Comparison of ENCODE assay signal across 9 mouse cellular contexts in the genomic region with DNA sequence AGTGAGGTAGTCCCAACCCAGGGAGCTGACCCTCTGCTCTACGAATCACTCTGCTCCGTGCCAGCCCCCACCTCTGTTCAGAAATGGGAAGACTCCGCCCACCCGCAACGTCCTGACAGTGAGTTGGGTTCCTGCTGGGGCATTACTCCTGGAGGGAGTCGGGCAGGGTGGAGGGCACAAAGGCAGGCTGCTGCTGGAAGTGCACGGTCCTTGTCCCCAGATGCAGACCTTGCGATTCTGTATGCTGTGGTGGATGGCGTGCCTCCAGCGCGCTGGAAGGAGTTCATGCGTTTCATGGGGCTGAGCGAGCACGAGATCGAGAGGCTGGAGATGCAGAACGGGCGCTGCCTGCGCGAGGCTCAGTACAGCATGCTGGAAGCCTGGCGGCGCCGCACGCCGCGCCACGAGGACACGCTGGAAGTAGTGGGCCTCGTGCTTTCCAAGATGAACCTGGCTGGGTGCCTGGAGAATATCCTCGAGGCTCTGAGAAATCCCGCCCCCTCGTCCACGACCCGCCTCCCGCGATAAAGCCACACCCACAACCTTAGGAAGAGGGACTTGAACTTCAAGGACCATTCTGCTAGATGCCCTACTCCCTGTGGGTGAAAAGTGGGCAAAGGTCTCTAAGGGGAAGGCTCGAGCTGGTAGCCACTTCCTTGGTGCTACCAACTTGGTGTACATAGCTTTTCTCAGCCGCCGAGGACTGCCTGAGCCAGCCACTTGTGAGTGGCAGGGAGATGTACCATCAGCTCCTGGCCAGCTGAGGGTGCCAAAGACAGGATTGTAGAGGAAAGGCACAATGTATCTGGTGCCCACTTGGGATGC. TPM values are rescaled to one million over a fixed set of nuclear protein-coding genes. Genes with fewer than 3 reads are reported as not detected.
DNase-seq lines count a peak whose midpoint lies in the region; ATAC-seq and TF ChIP-seq lines count a peak whose summit lies in the region.
"Had no signal": no experiment of that assay in that cellular context is flagged by ENCODE, and none has a peak within 500 bp of the region (broad histone marks: within the 10 kb centered on the region; RNA-seq: fewer than 3 reads in every experiment).

No protein-coding gene starts in this region.

- TF ChIP-seq CTCF in left cerebral cortex, adult 2 months (IDR thresholded peaks at IDR 0.05): peak; percentile 54

- H3K4me3 ChIP-seq in left cerebral cortex, adult 2 months: no peak overlapping the region
- 0 out of 2 replicates have a peak overlapping the region, but pooled peaks have one; percentile 5 for H3K4me3 ChIP-seq in neural tube, embryonic 12.5 days
- H3K4me3 ChIP-seq: liver, embryonic 15.5 days had no signal

- WGBS in neural tube, embryonic 12.5 days: 17% methylated on average over 38 of the region's 38 CpGs

- peak overlapping the region; percentile 52 for H3K4me2 ChIP-seq in neural tube, embryonic 12.5 days (replicated peaks)
- H3K4me2 ChIP-seq: liver, embryonic 15.5 days had no signal

- peak; percentile 43 for ATAC-seq in neural tube, embryonic 12.5 days (ENCODE audit: low FRiP score, low read depth)

- H3K27me3 ChIP-seq in neural tube, embryonic 12.5 days (replicated peaks): peaks cover 45% of the 10 kb centered on the region
- H3K27me3 ChIP-seq: liver, embryonic 15.5 days had no signal

- intact Hi-C loops in heart, postnatal 14 days (cut with DNase I): loop anchor here (2.0 to 5.0 kb wide), 2 partner anchors 31 to 144 kb away; a partner anchor contains a TSS
- intact Hi-C loops in left cerebral cortex, adult 2 months (cut with DNase I): loop anchor here (2.0 kb wide), 1 partner anchor 243 kb away; no protein-coding TSS in a partner anchor

- H3K9me3 ChIP-seq in neural tube, embryonic 12.5 days: no peaks in the 10 kb centered on the region
- H3K9me3 ChIP-seq: liver, embryonic 15.5 days had no signal

- peaks cover 13% of the 10 kb centered on the region; the same call in 1 of the 2 replicates for H3K4me1 ChIP-seq in neural tube, embryonic 12.5 days

- peak; percentile 49 to 71 for DNase-seq in cerebellum, postnatal 14 days
- no peak for DNase-seq in cerebellum, adult 9-10 months
- DNase-seq in urinary bladder, postnatal 4 days (ENCODE audit: low spot score in 2 of 2): peak; percentile 60 to 75
- no peak for DNase-seq in urinary bladder, postnatal 10 days (ENCODE audit: low spot score)
- peak; percentile 50 to 56 for DNase-seq in heart, postnatal 14 days
- peak; percentile 29 to 35 for DNase-seq in left cerebral cortex, adult 2 months (ENCODE audit: extremely low spot score in 1 of 2, low spot score in 2 of 2)
- DNase-seq in spleen, adult 12 weeks (ENCODE audit: low spot score): no peak

- H3K27ac ChIP-seq in left cerebral cortex, adult 2 months: no peak overlapping the region
- H3K27ac ChIP-seq in neural tube, embryonic 12.5 days: no peak overlapping the region
- H3K27ac ChIP-seq: liver, embryonic 15.5 days had no signal

- peaks cover 4% of the 10 kb centered on the region; the same call in 1 of the 2 replicates for H3K36me3 ChIP-seq in neural tube, embryonic 12.5 days

- no peak overlapping the region for H3K9ac ChIP-seq in neural tube, embryonic 12.5 days
- H3K9ac ChIP-seq: liver, embryonic 15.5 days had no signal

RNA-seq across cellular contexts. Expression of a gene that starts 12.5 kb away (rescaled TPM):
- total RNA-seq in heart, postnatal 14 days (2021): 10 to 100 TPM; 63.4 to 70.7 TPM
- 10 to 100 TPM; 10.8 to 11.1 TPM for total RNA-seq in left cerebral cortex, adult 2 months (2021)
- 22.7 and 23.3 TPM in 2 replicates for polyA plus RNA-seq in neural tube, embryonic 12.5 days (2016; fragmentation: Nextera tagmentation; extraction: Ambion mirVana)

RNA-seq across cellular contexts. Expression of a gene that starts 18.9 kb away (rescaled TPM):
- not detected for total RNA-seq in heart, postnatal 14 days (2021)
- under 1 TPM; 0.30 to 0.34 TPM for total RNA-seq in left cerebral cortex, adult 2 months (2021)
- 0.09 and 0.15 TPM in 2 replicates for polyA plus RNA-seq in neural tube, embryonic 12.5 days (2016; fragmentation: Nextera tagmentation; extraction: Ambion mirVana)

RNA-seq across cellular contexts. Expression of a gene that starts 41.2 kb away (rescaled TPM):
- 1 to 10 TPM in 1 of 2 experiments, under 1 TPM in 1; 1.00 to 1.1 TPM for total RNA-seq in heart, postnatal 14 days (2021)
- 1 to 10 TPM; 2.5 to 2.7 TPM for total RNA-seq in left cerebral cortex, adult 2 months (2021)
- polyA plus RNA-seq in neural tube, embryonic 12.5 days (2016; fragmentation: Nextera tagmentation; extraction: Ambion mirVana): 0.13 and 0.47 TPM in 2 replicates

RNA-seq across cellular contexts. Expression of a gene that starts 48.0 kb away (rescaled TPM):
- 10 to 100 TPM; 34.6 to 36.0 TPM for total RNA-seq in heart, postnatal 14 days (2021)
- total RNA-seq in left cerebral cortex, adult 2 months (2021): 1 to 10 TPM; 7.9 to 9.1 TPM
- polyA plus RNA-seq in neural tube, embryonic 12.5 days (2016; fragmentation: Nextera tagmentation; extraction: Ambion mirVana): 17.0 and 18.7 TPM in 2 replicates

Comparison
In these comparisons a context has a peak if more than half of its experiments do, and no peak if none do; other contexts are left out.
1. DNase-seq: peak in cerebellum, postnatal 14 days (2 of 2), urinary bladder, postnatal 4 days (2 of 2), heart, postnatal 14 days (2 of 2) and left cerebral cortex, adult 2 months (2 of 2); none in cerebellum, adult 9-10 months (single experiment), urinary bladder, postnatal 10 days (single experiment) and spleen, adult 12 weeks (single experiment).
2. RNA of a gene that starts 12.5 kb away (total RNA-seq): 63.4 to 70.7 TPM in heart, postnatal 14 days; 10.8 to 11.1 TPM in left cerebral cortex, adult 2 months; every median in the first group is over 4 times any median in the second.